Mouse (Mus musculus) intestine, postnatal 0 days (tissue): ENCODE data around the gene Otogl. TPM values are rescaled to one million over a fixed set of nuclear protein-coding genes. Genes with fewer than 3 reads are reported as not detected.

Experiments used
- ATAC-seq: fragments of 200-750 bp; cut with Nextera tagmentation; 2 replicates; pipeline ENCODE4 v1.8.0; 2017; ENCODE audit warnings: mild to moderate bottlenecking, moderate TSS enrichment, moderate library complexity
- H3K27ac ChIP-seq: fragments of 300-500 bp; sonication (generic); 2 replicates; pipeline ENCODE4 v1.5.1; 2014; ENCODE audit warnings: mild to moderate bottlenecking, low read depth, low read length, moderate library complexity
- H3K27me3 ChIP-seq: fragments of 300-500 bp; sonication (generic); replicated peaks from 2 replicates; pipeline ENCODE4 v1.6.1; 2014; ENCODE audit warnings: low read length, mixed read lengths; ENCODE audit not compliant: control insufficient read depth, insufficient read depth
- H3K36me3 ChIP-seq: fragments of 300-500 bp; sonication (generic); 2 replicates; pipeline ENCODE4 v1.6.1; 2014; ENCODE audit warnings: mild to moderate bottlenecking, moderate library complexity; ENCODE audit not compliant: control insufficient read depth, insufficient read depth
- H3K4me1 ChIP-seq: fragments of 300-500 bp; sonication (generic); replicated peaks from 2 replicates; pipeline ENCODE4 v1.6.1; 2014; ENCODE audit warnings: antibody characterized with exemption, low read length, mixed read lengths; ENCODE audit not compliant: control insufficient read depth, insufficient read depth
- H3K4me2 ChIP-seq: fragments of 300-500 bp; sonication (generic); replicated peaks from 2 replicates; pipeline ENCODE4 v1.6.1; 2014; ENCODE audit warnings: low read depth, mild to moderate bottlenecking, moderate library complexity
- H3K4me3 ChIP-seq: fragments of 300-500 bp; sonication (generic); 2 replicates; pipeline ENCODE4 v1.5.1; 2014; ENCODE audit warnings: low read depth, low read length
- H3K9ac ChIP-seq: fragments of 300-500 bp; sonication (generic); 2 replicates; pipeline ENCODE4 v1.6.1; 2014; ENCODE audit warnings: mild to moderate bottlenecking, low read depth, low read length
- H3K9me3 ChIP-seq: fragments of 300-500 bp; sonication (generic); 2 replicates; pipeline ENCODE4 v1.6.1; 2016; ENCODE audit warnings: mixed run types; ENCODE audit not compliant: control insufficient read depth
- CTCF ChIP-seq: sonication (generic); IDR thresholded peaks from 2 replicates; pipeline ENCODE4 v1.5.1; 2016; ENCODE audit warnings: low read depth, mild to moderate bottlenecking, control low read depth, antibody characterized with exemption, moderate library complexity
- WGBS: fragments of 180-500 bp; shearing (Covaris S2); extraction: QIAGEN DNeasy Blood & Tissue Kit; methylation state at CpG from one replicate; pipeline ENCODE4 v1.1.7; 2014; 5-methylcytosine and 5-hydroxymethylcytosine counted together
- polyA plus RNA-seq: library from polyadenylated mRNA; unstranded; fragments of >200 nt; fragmentation: Nextera tagmentation; extraction: Ambion mirVana; gene quantifications from 2 replicates; pipeline ENCODE4 v1.2.1, GENCODE M21; 2015

The Otogl gene
- polyA plus RNA-seq, 1 experiment from 2014 or later, result not detected

DNA sequence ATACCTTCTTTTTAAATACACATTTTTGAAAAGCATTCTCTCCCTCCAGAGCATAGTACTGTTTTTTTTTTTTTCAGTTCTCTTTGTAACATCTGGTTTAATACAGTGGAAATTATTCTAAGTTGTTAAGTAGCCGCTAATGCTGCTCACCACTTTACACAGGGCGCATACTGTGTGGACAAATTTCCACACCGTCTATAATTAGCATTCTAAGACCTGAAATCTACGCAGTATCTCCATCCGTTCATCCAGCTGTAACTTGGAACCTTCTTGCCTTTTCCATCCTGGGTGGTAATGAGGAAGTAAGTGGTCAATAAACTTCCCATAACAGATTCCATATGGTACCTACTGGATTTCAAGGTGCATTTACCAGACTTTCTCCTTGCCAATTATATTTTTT lies 172.1 kb downstream of the Otogl start:
- H3K4me3 ChIP-seq, result no peak overlapping the region
- H3K4me2 ChIP-seq, result no peak overlapping the region
- H3K36me3 ChIP-seq, result no peaks in the 10 kb centered on the region
- no peaks in the 10 kb centered on the region for H3K27me3 ChIP-seq
- no peak overlapping the region for H3K9ac ChIP-seq
- WGBS, result 80% methylated on average over 5 of the region's 5 CpGs
- H3K4me1 ChIP-seq, result no peaks in the 10 kb centered on the region
- no peak for ATAC-seq
- no peak for TF ChIP-seq CTCF
- H3K9me3 ChIP-seq, result no peaks in the 10 kb centered on the region
- H3K27ac ChIP-seq, result no peak overlapping the region

DNA sequence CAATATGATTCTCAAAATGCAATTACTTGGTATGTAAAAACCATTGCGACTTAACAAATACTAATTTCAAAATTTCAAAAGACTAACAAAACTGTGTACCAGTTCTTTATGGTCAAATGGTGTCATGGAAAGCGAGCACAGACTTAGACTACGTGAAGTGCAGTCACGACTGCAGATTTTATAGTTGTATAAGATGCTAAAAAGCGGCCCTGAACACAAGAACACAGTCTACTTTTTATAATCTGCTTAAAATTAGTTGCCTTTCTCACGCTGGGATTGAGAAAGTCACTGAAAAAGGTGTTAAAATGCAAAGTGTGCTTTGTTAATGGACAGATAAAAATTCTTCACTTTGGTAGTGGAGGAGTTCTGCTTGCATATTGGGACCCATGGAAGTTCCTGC lies 174.2 kb downstream of the Otogl start:
- H3K27ac ChIP-seq, result no peak overlapping the region
- WGBS, result 83% methylated on average over 6 of the region's 6 CpGs
- H3K27me3 ChIP-seq, result no peaks in the 10 kb centered on the region
- no peaks in the 10 kb centered on the region for H3K9me3 ChIP-seq
- H3K9ac ChIP-seq, result no peak overlapping the region
- ATAC-seq, result no peak
- no peak overlapping the region for H3K4me3 ChIP-seq
- H3K4me2 ChIP-seq, result no peak overlapping the region
- H3K4me1 ChIP-seq, result no peaks in the 10 kb centered on the region
- TF ChIP-seq CTCF, result no peak
- H3K36me3 ChIP-seq, result no peaks in the 10 kb centered on the region

GRCm38 (mm10) chr10:107735448-107735847 lies 176.5 kb downstream of the Otogl start:
- Histone ChIP-seq H3K9me3 (no peaks in the 10 kb centered on the region), H3K4me3 (no peak overlapping the region), H3K9ac (no peak overlapping the region), H3K4me1 (no peaks in the 10 kb centered on the region), H3K27ac (no peak overlapping the region), H3K27me3 (no peaks in the 10 kb centered on the region), H3K4me2 (no peak overlapping the region), H3K36me3 (no peaks in the 10 kb centered on the region)
- TF ChIP-seq CTCF, result no peak
- 83% methylated on average over 7 of the region's 7 CpGs for WGBS
- no peak for ATAC-seq

DNA sequence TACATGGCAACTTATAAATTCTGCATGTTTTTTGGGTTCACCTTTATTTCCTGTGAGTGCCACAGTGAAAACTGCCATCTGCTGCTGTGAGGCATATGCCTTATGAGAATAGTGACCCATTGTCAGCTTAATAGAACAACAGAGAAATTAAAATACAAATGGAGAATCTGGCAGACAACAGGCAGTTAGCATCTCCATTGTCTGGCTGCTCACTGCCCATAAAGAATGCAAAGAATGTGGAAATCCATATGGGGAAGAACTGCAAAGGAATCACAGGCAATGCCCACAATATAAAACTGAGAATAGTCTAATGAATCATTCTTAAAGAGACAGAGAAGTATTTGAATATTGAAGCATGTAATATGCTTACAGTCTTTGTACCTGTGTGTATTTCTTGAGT lies 177.6 kb downstream of the Otogl start:
- H3K4me3 ChIP-seq, result no peak overlapping the region
- no peak overlapping the region for H3K9ac ChIP-seq
- H3K4me1 ChIP-seq, result no peaks in the 10 kb centered on the region
- H3K36me3 ChIP-seq, result no peaks in the 10 kb centered on the region
- ATAC-seq, result no peak
- H3K27ac ChIP-seq, result no peak overlapping the region
- no peaks in the 10 kb centered on the region for H3K27me3 ChIP-seq
- no peak overlapping the region for H3K4me2 ChIP-seq
- H3K9me3 ChIP-seq, result no peaks in the 10 kb centered on the region
- TF ChIP-seq CTCF, result no peak

- Histone ChIP-seq H3K27ac (no peak overlapping the region), H3K9me3 (no peaks in the 10 kb centered on the region), H3K27me3 (no peaks in the 10 kb centered on the region), H3K4me2 (no peak overlapping the region), H3K9ac (no peak overlapping the region), H3K4me3 (no peak overlapping the region), H3K36me3 (no peaks in the 10 kb centered on the region), H3K4me1 (no peaks in the 10 kb centered on the region)
- no peak for TF ChIP-seq CTCF
- ATAC-seq, result no peak
- 49% methylated on average over 7 of the region's 7 CpGs for WGBS
These were observed 186.3 kb downstream of the Otogl start for GRCm38 (mm10) chr10:107725631-107726030.

DNA sequence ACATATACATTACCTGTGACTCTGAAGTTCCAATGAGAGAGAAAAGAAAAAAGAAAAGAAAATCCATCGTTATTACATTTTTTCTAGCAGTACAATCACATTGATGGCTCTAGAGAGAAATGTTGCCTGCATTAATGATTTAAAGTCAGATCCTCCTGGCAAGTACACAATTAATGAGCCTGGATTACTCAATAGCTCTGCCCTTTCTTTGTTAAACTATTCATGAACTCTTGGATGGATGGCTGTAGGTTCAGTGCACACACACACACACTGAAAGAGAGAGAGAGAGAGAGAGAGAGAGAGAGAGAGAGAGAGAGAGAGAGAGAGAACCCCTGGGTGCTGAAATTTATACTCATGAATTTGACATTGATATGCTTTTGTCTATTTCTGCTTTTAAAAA lies 192.1 kb downstream of the Otogl start, which contains the start of gene Ptprq:
Ptprq (minus strand) TSS at position 246 of the 400 bp plus-strand sequence.
- H3K4me3 ChIP-seq, result no peak within 1 kb of the TSS
- ATAC-seq, result no peak
- no peaks in the 10 kb centered on the region for H3K4me1 ChIP-seq
- no peak within 1 kb of the TSS for H3K4me2 ChIP-seq
- H3K36me3 ChIP-seq, result no peaks in the 10 kb centered on the region
- no peak for TF ChIP-seq CTCF
- no peak within 1 kb of the TSS for H3K9ac ChIP-seq
- H3K9me3 ChIP-seq, result no peaks in the 10 kb centered on the region
- no peak within 1 kb of the TSS for H3K27ac ChIP-seq
- 59% methylated on average over 1 of the region's 1 CpGs for whole genome bisulfite sequencing
- H3K27me3 ChIP-seq, result no peaks in the 10 kb centered on the region

Other genes with a start within 250 kb of the Otogl start
- gene Ptprq, start 192.1 kb downstream of the Otogl start, polyA plus RNA-seq, result not detected in 2 replicates